ENCODE assay signal across 14 mouse cellular contexts in genomic region chr1:73244016-73244415, GRCm38 (mm10).
"Had no signal": no experiment of that assay in that cellular context is flagged by ENCODE, and none has a peak within 500 bp of the region (broad histone marks: within the 10 kb centered on the region; RNA-seq: fewer than 3 reads in every experiment).

No protein-coding gene starts in this region.

- H3K27ac ChIP-seq: layer of hippocampus, adult 2 months; limb, embryonic 15.5 days; liver, embryonic 12.5 days; midbrain, embryonic 10.5 days; neural tube, embryonic 12.5 days had no signal

- H3K36me3 ChIP-seq: limb, embryonic 15.5 days; liver, embryonic 12.5 days; midbrain, embryonic 10.5 days; neural tube, embryonic 12.5 days had no signal

- H3K4me3 ChIP-seq: layer of hippocampus, adult 2 months; limb, embryonic 15.5 days; liver, embryonic 12.5 days; midbrain, embryonic 10.5 days; neural tube, embryonic 12.5 days had no signal

- ATAC-seq: liver, embryonic 12.5 days had no signal

- H3K9ac ChIP-seq: limb, embryonic 15.5 days; liver, embryonic 12.5 days; lung, embryonic 14.5 days; neural tube, embryonic 12.5 days had no signal

- H3K4me2 ChIP-seq: limb, embryonic 15.5 days; liver, embryonic 12.5 days; lung, embryonic 14.5 days; neural tube, embryonic 12.5 days had no signal

- DNase-seq: kidney, postnatal 10 days; kidney, postnatal 4 days; lung, embryonic 14.5 days; lung, postnatal 10 days; lung, postnatal 4 days; midbrain, embryonic 14.5 days; spleen, adult 18-20 months; thymus, adult 18-20 months; thymus, postnatal 14 days had no signal

- H3K27me3 ChIP-seq: limb, embryonic 15.5 days; liver, embryonic 12.5 days; neural tube, embryonic 12.5 days had no signal

- H3K4me1 ChIP-seq: liver, embryonic 12.5 days; midbrain, embryonic 10.5 days; neural tube, embryonic 12.5 days had no signal

- H3K9me3 ChIP-seq: limb, embryonic 15.5 days; liver, embryonic 12.5 days; midbrain, embryonic 10.5 days; neural tube, embryonic 12.5 days had no signal
